Mouse (Mus musculus): ENCODE results near the gene Slc4a4. TPM values are rescaled to one million over a fixed set of nuclear protein-coding genes. Genes with fewer than 3 reads are reported as not detected.

Gene Slc4a4
- total RNA-seq, 2 experiments from 2014 or later, result 34.1 to 44.1 TPM

DNA sequence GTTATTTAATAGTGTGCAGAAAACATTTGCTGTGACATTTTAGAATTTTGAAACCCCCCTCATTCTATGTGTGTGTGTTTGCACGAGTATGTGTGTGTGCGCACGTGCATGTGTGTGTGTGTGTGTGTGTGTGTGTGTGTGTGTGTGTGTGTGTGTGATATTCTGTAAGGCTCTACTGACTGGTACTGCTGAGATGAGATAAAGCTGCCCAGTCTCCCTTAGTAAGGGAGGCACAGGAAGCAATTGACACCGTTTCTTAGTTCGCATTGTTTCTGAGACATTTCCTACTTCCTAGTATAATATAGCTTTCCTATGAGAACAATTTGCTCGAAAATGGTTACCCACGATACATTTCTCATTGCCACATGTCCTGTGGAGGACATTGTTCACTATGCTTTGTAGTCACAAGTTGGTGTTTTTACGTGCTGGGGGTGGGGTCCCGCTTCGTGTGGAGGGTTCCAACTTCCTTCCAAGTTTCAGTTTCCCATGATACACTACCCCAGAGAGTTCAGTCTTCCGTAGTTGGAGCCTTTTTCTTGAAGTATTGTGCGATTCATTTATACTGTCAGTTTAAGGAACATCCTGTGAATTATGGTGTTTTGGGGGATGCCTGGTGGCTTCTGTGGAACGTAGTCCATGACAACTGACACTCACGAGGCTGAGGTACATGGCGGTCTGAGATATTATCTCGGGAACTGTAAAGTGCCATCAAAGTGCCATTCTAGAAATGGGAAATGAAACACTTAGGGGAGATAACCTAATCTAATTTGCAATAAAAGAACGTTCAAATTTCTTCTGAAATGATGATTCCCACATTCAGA, 66.3 kb downstream of the Slc4a4 start:
- intact Hi-C loops (cut with DNase I), result no loop called here
- DNase-seq, result no peak

DNA sequence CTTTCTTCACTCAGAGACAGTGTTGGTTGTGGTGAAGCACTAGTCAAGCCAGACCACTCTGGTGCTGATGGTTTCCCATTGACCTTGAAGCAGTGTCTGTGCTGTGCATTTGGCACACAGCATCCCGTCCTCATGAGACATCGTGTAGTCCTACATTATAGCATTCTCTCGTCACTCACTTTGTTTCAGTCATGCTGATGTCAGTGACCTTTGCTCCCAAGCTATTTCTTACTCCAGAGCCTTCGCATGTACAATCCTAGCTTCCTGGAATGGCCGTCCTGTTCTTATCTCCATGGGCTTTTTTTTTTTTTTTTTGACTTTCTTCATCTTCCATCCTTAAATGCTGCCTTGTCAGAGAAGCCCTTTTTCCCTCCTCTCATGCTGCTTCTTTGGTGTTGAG, 71.1 kb downstream of the Slc4a4 start:
- DNase-seq, result no peak
- intact Hi-C loops (cut with DNase I), result no loop called here

DNA sequence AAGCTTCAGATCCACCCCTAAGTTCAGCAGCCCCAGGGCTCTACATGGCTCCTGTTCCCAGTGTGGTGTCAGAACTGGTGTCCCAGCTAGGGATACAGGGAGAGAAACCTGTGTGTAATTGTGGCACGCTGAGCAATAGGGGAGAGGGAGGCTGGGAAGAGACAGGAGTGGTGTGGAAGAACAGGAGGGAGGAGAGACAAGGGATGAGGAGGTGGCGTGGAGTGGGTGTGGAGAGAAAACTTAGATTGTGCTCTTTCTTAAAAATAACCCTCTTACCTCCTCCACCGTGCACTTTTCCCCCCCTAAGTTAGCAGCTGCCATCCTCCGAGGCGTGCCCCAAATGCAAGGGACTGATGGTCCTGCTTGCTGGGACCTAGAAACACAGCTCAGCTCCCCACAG, 72.3 kb downstream of the Slc4a4 start:
- DNase-seq, result no peak
- intact Hi-C loops (cut with DNase I), result no loop called here

DNA sequence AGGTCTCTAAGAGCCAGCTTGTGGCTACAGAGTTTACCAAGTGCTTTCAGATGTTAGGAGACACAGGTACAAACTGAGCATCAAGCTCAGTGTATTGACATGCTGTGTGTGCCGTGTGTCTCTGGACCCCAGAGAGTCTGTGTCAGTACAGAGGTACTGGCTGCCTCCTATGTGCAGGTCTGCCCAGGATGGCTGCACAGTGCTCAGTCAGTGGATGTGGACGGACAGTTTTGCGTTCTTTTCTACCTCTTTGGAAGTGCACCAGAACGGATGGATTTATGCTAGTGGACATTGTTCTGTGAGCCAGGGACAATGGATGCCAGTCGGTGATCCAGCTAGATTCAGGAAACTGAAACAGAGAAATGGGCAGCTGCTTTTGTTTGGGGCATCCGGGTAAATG, 72.8 kb downstream of the Slc4a4 start:
- intact Hi-C loops (cut with DNase I), result no loop called here
- no peak for DNase-seq

DNA sequence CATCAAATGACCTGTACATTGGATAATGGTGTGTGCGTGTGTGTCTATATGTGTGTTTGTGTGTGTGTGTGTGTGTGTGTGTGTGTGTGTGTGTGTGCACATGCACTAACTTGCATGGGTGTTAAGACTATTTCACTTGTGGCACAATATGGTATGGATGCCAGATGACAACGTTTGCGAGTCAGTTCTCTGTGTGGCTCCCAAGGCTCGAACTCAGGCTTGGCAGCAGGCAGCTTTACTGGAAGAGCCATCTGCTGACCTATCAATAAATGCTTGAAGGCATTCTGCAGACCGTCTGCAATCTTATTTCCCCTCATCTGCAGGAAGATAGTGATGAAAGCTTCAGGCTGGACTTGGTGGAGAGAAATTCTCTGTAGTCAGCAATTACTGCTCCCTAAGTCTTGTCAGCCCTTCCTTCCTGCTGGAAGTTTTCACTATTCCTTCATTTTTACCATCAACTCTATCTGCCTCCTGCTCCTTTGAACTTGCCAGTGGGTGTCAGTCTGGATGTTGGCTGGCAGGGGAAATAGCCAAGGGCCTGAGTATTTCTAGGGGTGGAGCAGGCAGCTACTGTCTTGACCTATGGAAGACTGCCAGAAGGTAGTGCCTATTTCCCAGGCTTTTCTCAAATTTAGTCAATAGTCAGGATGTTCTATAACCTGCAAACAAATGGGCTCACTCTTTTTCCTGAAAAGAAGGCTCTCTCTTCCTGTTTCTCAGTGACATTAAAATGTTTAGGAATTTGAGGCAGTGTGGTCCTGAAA, 73.9 kb downstream of the Slc4a4 start:
- intact Hi-C loops (cut with DNase I), result no loop called here
- no peak for DNase-seq

DNA sequence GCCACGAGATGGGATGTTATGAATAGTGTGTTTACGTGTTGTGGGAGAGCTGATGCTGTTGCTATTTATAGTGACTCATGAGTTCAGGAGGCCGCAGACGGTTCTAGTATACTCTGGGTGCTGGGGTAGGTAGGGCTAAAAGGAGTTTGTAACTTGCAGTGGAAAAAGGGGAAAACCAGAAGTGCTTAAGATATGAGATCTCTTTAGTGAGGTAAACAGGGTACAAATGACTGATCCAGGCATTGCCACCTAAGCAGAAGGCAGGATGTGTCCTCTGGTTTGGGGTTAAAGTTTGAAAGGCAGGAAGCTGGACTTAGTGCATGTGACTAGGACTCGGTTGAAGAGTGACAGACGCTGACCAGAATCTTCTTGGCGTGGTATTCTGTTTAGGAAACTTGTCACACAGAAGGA, 74.7 kb downstream of the Slc4a4 start:
- intact Hi-C loops (cut with DNase I), result no loop called here
- DNase-seq, result peak; percentile 47 to 54

DNA sequence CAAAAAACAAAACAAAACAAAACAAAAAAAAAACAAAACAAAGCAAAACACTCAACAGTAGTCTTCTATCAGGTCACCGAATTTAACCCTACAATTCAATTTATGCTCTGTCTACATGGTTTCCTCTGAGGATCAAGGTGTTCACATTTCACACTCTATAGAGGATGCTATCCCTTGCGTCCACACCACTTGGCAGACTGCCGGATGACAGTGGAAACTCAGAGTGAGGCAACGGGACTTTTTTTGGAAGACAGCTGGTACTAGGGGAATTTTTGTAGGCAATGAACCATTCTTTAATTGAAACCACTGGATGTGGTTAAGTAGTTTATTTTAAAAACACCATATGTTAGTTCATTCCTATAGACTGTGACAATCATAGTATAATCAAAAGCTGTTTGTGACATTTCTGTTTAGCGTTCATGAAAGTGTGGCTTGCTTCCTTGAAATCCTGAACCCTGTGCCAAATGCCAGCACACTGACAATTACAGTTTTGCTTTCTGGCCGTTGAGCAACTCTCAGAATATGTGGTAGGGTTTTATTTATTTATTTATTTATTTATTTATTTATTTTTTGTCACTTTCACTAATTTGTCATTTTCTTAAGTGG, 78.2 kb downstream of the Slc4a4 start:
- intact Hi-C loops (cut with DNase I), result no loop called here
- DNase-seq, result no peak

DNA sequence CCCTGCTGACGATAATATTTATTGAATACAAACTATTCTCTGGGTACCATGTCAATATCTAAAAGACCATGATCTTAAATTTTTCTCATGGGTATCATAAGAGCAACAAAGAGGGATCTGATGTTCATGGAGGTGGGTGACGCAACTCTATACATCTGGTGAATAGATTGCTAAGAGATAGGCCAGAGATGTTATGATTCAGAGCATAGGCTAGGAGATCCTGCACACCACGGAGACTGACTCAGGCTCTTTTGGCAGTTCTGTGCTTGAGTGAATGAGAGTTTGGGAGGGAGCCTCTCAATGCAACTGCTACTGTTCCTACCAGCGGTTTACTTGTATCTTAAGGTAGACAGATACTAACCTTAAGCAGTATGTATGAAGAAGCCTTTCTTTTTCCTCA, 79.9 kb downstream of the Slc4a4 start:
- intact Hi-C loops (cut with DNase I), result no loop called here
- no peak for DNase-seq

DNA sequence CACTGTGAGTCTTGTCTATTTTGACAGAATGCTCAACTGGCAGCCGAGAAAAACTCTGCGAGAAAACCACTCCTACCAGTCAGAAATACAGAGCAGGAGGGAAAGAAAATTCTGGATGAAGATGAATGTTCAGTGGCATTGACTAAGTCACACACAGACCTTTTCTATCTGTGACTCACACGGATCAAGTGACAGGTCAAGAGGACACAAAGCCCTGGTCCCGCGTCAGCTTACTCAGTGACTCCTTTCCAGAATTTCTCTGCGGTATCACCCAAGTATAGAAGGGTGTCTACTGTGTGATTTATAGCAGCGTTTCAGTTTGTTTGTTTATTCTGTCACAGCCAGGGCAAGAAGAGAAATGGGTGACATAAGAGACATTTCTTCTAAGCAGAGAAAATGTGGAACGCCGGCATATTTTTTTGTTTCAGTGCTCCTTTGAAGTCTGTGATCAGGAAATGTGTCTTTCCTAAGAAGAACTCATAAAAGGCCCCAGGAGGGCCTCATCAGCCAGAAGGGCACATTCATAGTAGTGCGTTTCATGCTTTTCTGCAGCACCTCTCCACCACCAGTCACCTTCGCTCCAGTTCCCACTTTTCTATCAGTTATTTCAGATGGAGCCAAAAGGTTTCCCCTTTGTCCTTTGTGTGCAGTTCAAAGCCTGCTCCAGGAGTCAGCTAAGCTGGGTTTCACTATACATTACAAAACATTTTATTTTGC, 82.5 kb downstream of the Slc4a4 start:
- intact Hi-C loops (cut with DNase I), result no loop called here
- DNase-seq, result no peak

DNA sequence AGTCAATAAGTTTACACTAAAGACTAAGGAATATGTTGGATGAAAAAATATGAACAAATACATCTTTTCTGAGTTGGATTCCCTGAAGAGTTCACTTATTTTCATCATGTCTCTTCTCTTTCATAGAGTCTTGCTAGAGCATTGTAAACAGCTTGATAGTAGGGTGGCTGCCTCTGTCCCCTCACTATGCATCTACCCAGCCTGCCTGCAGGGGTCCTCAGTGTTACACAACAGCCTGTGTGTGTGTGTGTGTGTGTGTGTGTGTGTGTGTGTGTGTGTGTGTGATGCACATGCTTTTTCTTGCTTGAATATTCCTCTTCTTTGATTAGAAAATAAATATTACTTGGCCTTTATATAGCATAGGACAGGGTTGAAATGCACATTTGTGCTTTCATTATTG, 84.9 kb downstream of the Slc4a4 start:
- DNase-seq, result no peak
- intact Hi-C loops (cut with DNase I), result no loop called here

DNA sequence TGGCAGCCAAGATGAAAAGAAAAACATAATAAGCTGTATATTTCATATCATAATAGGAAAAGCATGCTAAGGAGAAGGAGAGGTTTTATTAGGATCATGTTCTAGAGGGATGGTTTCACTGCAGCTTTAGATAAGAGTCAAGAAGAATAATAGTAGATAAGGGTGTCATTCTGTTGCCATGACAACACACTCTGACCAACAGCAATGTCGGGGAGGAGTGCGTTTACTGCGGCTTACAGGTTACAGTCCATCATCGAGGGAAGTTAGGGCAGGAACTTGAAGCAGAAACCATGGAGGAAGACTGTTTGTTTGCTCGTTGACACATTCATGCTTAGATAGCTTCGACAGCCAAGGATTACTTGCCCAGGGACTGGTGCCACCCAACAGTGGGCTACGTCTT, 85.7 kb downstream of the Slc4a4 start:
- no peak for DNase-seq
- intact Hi-C loops (cut with DNase I), result no loop called here

DNA sequence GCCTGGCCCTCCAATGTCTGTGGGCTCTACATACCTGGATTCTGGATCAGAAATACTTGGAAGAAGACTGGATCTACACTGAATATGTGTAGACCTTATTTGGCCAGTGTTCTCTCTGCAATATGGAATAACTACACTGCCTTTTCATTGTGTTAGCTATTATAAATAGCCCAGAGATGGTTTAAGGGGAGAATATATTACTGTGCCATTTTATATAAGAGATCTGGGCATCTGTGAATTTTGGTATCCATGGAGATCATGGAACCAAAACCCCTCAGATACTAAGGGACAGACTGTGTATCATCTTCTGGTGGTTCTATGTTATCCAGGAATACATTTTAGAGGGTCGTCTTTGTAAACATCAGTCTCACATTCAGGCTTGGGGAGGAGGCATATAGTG, 86.5 kb downstream of the Slc4a4 start:
- intact Hi-C loops (cut with DNase I), result no loop called here
- DNase-seq, result no peak

DNA sequence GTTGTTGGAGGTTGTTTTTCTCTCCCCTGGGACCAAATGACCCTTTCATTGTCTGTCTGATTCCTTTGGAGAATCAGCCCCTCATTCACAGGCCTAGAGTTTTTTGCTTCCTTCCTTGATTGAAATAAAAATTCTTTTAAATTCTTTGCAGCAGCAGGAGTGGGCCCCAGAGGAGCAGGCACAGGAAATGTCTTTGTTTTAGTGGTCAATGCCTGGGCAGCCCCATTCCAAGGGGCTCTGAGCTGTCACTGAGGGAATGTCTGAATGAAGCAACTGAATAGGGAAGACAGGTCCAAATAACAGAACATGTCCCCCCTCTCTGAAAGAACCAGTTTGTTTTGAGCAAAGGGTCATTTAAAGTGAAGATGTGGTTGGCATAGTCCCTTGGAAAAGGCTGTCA, 89.1 kb downstream of the Slc4a4 start:
- DNase-seq, result no peak
- intact Hi-C loops (cut with DNase I), result no loop called here

DNA sequence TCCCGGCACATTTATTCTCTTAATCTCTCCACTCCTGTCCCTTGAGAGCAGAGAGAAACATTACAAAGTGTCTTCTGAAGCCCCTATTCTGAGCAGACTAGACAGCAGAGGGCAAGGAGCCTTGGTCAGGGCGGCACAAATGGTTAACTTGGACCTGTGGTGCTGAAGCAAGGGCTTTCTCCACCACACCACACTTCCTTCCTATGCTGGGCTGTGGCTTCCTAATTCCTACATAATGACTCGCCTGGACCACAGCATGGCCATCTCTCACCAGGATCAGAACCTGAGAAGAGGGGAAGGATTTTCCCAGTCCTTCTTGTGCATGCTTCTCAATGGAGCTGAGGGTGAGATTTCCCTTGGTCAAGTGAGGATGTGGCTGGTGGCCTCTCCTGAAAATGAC, 89.8 kb downstream of the Slc4a4 start:
- intact Hi-C loops (cut with DNase I), result no loop called here
- DNase-seq, result no peak

DNA sequence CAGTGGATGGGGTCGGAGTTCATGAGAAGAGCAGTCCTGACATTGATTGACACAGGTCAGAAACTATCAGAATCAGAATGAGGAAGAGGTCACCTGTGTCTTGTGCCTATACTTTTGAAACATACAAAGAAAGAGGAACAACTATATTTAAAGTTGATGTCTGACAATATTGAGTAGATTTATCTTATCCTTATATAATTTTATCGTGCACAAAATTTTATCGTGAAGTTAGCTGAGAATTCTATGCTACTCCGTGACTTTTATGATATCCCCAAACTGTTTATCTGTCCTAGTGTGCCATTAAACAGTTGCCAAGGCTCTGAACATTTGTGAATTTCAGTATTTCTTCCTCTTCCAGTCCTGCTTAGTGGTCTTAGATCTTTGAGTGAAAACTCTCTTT, 94.1 kb downstream of the Slc4a4 start:
- DNase-seq, result no peak
- intact Hi-C loops (cut with DNase I), result loop anchor here (5.0 kb wide), 1 partner anchor 48 kb away; no protein-coding TSS in a partner anchor

DNA sequence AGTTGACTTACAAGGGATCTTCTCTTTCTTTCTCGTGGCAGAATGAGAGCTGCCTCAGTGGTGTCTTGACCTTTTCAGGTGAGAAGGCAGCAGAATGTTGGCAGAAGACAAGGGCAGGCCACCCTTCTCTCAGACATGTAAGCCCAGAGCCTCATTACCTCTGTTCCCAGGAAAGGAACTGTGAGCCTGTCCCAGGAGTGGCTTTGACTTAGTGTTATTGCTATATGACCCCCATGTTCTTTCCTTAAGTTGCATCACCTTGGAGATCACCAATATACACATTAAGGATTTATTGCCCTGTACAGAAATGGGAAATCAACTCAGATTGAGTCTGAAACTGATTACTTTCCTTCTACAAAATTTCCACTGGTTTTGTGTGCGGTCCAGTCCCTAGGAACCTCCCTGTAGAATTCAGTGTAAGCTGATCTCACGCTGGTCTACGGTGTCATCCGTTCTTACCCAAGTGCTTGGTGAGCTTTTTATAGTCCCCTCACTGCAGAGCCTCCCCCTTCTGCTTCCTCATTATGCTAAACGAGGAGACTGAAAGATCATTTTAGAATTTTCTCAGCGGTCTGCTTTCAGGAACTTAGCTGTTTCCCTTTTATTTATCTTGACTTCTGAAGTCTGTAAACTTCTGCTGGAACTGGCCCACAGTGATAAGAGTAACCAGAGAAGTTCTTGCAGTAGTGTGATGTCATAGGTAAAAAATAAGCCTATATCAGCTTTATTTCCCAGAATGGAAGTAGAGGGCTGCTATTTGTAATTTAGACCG, 94.8 kb downstream of the Slc4a4 start:
- intact Hi-C loops (cut with DNase I), result loop anchor here (5.0 kb wide), 1 partner anchor 49 kb away; no protein-coding TSS in a partner anchor
- DNase-seq, result peak; percentile 35 to 41

DNA sequence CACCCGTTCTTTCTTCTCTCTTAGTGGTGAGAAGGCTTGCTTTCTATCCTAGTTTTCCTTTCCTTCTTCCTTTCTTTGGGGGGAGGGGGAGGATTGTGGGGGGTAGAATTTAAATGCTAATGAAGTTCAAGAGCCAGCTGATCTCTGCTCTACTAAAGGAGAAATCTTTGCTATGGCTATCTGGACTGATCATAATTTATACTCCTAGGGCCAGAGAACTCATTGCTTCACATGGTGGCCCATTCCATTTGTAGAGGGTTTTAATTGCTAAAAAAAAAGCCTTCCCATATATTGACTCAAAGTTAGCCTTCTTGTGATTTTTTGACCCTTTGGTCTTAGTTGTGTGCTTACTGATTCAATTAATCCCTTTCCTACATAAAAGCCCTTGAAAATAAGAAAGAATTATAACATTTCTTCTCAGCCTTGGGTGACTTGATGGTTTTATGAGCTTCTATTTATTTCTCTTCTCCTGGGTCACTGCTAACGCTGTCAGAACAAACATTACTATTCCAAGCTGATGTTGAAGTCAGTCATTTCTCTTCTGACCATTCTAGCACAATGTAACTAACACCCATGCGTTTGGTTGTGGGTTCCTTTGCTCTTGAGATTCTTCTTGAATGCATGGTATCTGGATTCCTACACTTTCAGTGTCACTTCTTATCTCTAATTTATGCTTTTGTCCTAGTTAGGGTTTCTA, 95.6 kb downstream of the Slc4a4 start:
- no peak for DNase-seq
- intact Hi-C loops (cut with DNase I), result loop anchor here (5.0 kb wide), 1 partner anchor 50 kb away; no protein-coding TSS in a partner anchor

DNA sequence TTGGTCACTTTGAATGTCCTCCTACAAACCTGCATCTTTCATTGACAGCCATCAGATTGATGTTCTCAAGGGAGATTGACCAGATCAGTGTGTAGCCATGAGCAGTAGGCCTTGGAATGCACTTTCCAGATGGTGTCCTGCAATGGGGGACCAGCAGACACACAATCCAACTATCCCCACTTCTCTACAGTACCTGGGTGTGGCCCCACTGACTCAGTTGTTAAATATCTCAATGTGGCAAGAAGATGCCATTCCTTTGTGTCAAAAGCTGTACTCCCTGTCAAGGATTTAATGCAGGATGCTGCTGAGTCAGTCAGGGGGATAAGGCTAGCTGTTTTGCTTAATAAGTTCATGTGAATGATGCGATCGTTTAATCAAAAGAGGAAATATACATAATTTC, 96.6 kb downstream of the Slc4a4 start:
- intact Hi-C loops (cut with DNase I), result loop anchor here (5.0 kb wide), 1 partner anchor 51 kb away; no protein-coding TSS in a partner anchor
- DNase-seq, result no peak

DNA sequence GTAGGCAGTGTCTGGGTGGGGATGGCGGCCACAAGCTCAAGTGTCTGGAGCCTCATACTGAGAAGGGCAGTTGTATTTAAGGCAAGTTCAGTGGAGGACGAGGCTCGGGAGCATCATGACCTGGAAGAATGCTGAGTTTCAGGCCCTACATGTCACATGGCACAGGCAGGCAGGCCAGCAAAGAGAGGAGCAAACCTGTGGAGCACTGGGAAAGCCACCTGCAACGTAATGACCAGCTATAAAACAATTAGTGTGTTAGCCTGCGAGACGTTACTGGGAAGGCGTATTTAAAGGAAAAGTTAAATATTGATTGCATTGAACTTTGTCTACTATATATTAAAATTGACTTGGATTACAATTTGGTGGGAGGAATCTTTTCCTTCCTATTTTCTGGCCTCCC, 97.0 kb downstream of the Slc4a4 start:
- intact Hi-C loops (cut with DNase I), result loop anchor here (5.0 kb wide), 1 partner anchor 51 kb away; no protein-coding TSS in a partner anchor

More for the DNA sequence above, 97.0 kb downstream of the Slc4a4 start:
- DNase-seq, result no peak
